Mouse (Mus musculus) frontal cortex, postnatal 25 days (tissue): ENCODE measurements at regions not wholly inside any gene's neighbourhood (a gene's known extent, or its start where the extent isn't known, plus 50 kb on each side); places are given as distances from the start of the nearest gene placed in this dataset.

Experiments
- DNase-seq, 2 experiments: peaks; one replicate each; pipeline ENCODE4 v3.0.0; 2022; ENCODE audit warnings: low spot score in 2 of 2

GRCm38 (mm10) chr3:120748513-120748912, 423.0 kb downstream of the Rwdd3 start:
- DNase-seq: no peak

GRCm38 (mm10) chr3:120747678-120748077, 423.8 kb downstream of the Rwdd3 start:
- DNase-seq: no peak

- DNase-seq: no peak
Observed at GRCm38 (mm10) chr3:120733332-120733731, 438.2 kb downstream of the Rwdd3 start.

GRCm38 (mm10) chr3:120732391-120732790, 439.1 kb downstream of the Rwdd3 start:
- DNase-seq: no peak

GRCm38 (mm10) chr3:120731287-120731686, 440.2 kb downstream of the Rwdd3 start:
- DNase-seq: no peak

GRCm38 (mm10) chr3:120730225-120730624, 441.3 kb downstream of the Rwdd3 start:
- no peak for DNase-seq

- peak in 1 of 2 experiments; percentile 34 for DNase-seq
Observed at GRCm38 (mm10) chr3:120729671-120730070, 441.8 kb downstream of the Rwdd3 start.

GRCm38 (mm10) chr3:120685227-120685626, 486.3 kb downstream of the Rwdd3 start:
- no peak for DNase-seq

- DNase-seq: no peak
Observed at GRCm38 (mm10) chr3:120675906-120676305, 495.6 kb downstream of the Rwdd3 start.

- DNase-seq: no peak
Observed at GRCm38 (mm10) chr3:120668654-120669053, 502.8 kb downstream of the Rwdd3 start.

- DNase-seq: no peak
Observed at GRCm38 (mm10) chr3:120662521-120662920, 509.0 kb downstream of the Rwdd3 start.

- no peak for DNase-seq
Observed at GRCm38 (mm10) chr3:120660776-120661175, 510.7 kb downstream of the Rwdd3 start.

GRCm38 (mm10) chr3:120649047-120649868, 522.2 kb downstream of the Rwdd3 start:
- DNase-seq: no peak

GRCm38 (mm10) chr3:120648391-120648790, 523.1 kb downstream of the Rwdd3 start:
- DNase-seq: no peak

- peak; percentile 3 to 13 for DNase-seq
Observed at GRCm38 (mm10) chr3:120636669-120637305, 534.7 kb downstream of the Rwdd3 start.

- no peak for DNase-seq
Observed at GRCm38 (mm10) chr3:120618358-120618757, 553.1 kb downstream of the Rwdd3 start.

GRCm38 (mm10) chr3:120594226-120594625, 577.3 kb downstream of the Rwdd3 start:
- no peak for DNase-seq

- no peak for DNase-seq
Observed at GRCm38 (mm10) chr3:120591183-120591582, 580.3 kb downstream of the Rwdd3 start.

- peak in 1 of 2 experiments; percentile 18 for DNase-seq
Observed at GRCm38 (mm10) chr3:120570806-120571425, 600.6 kb downstream of the Rwdd3 start.

- DNase-seq: peak; percentile 6 to 9
Observed at GRCm38 (mm10) chr3:120541556-120542476, 629.7 kb downstream of the Rwdd3 start.

- no peak for DNase-seq
Observed at GRCm38 (mm10) chr3:120533901-120534300, 637.6 kb downstream of the Rwdd3 start.
